Mouse (Mus musculus) layer of hippocampus, postnatal 36 days (tissue): ENCODE data around the gene Stx6. TPM values are rescaled to one million over a fixed set of nuclear protein-coding genes. Genes with fewer than 3 reads are reported as not detected.
"Not testable (repeated sequence)": the region's sequence is repeated elsewhere in the genome, so short reads cannot be mapped to it uniquely, and the experiment has no call there.

ENCODE experiments used
- DNase-seq, 2 experiments: peaks; one replicate each; pipeline ENCODE4 v3.0.0; 2022
- total RNA-seq, 2 experiments: library from RNA; stranded (reverse); gene quantifications; 2 replicates each; pipeline ENCODE4 v1.2.3; 2021

The Stx6 gene
- total RNA-seq, 2 experiments from 2014 or later: 120 to 122 TPM

DNA sequence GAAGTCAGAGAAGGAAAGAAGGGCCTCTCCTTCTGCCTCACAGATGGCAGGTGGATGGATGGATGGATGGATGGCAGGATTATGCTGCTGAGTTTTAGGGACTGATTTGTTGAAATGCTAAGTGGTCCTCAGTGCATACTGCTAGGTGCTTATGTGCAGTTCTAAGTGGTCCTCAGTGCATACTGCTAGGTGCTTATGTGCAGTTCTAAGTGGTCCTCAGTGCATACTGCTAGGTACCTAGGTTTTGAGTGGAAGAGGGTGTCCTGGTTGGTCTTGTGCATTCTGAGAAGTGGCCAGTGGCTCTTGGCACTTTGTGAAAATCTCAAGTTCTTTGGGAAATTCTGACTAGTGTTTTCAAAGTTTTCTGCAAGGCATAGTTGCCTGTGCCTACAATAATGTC, 11.4 kb downstream of the Stx6 start:
- no peak for DNase-seq

- DNase-seq: no peak
Measured at GRCm38 (mm10) chr1:155172895-155173643, 14.6 kb downstream of the Stx6 start.

DNA sequence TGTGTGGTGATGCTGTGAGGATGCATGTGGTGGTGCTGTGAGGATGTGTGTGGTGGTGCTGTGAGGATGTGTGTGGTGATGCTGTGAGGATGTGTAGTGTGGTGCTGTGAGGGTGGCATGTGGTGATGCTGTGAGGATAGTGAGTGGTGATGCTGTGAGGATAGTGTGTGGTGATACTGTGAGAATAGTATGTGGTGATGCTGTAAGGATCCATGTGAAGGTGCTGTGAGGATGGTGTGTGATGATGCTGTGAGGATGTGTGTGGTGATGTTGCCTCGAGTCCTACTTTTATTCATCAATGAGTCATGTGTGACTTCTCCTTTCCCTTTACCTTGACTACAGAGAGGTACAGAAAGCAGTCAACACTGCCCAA, 15.1 kb downstream of the Stx6 start:
- not testable (repeated sequence) for DNase-seq

GRCm38 (mm10) chr1:155174424-155174823, 15.9 kb downstream of the Stx6 start:
- no peak for DNase-seq

GRCm38 (mm10) chr1:155178192-155178924, 19.8 kb downstream of the Stx6 start:
- DNase-seq: no peak

GRCm38 (mm10) chr1:155184191-155184590, 25.7 kb downstream of the Stx6 start:
- DNase-seq: no peak

DNA sequence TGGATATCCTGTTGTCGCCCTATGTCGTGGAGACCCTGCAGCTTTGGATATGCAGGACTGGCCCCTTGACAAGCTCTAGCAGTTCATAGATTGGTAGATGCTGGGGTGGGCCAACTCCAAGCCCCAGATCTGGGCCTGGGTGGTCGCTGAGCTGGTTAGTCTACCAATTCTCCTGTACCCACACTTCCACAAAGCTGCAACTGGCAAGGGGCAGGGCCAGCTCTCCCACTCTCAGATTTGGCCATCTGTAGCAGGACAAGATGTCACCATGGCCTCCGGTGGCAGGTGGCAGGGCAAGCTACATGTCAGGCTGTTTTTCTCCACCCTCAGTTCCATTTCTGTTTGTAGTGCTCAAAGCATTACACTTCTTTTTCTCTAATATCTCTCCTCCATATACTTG, 30.1 kb downstream of the Stx6 start:
- DNase-seq: no peak

- no peak for DNase-seq
Measured at GRCm38 (mm10) chr1:155191219-155191618, 32.7 kb downstream of the Stx6 start.

GRCm38 (mm10) chr1:155191671-155192070, 33.2 kb downstream of the Stx6 start:
- no peak for DNase-seq

- DNase-seq: peak in 1 of 2 experiments; percentile 62
Measured at GRCm38 (mm10) chr1:155192805-155193368, 34.4 kb downstream of the Stx6 start.

- DNase-seq: no peak
Measured at GRCm38 (mm10) chr1:155196691-155197090, 38.2 kb downstream of the Stx6 start.

- DNase-seq: no peak
Measured at GRCm38 (mm10) chr1:155199522-155199921, 41.0 kb downstream of the Stx6 start.

GRCm38 (mm10) chr1:155200967-155201366, 42.5 kb downstream of the Stx6 start:
- peak in 1 of 2 experiments; percentile 14 for DNase-seq

GRCm38 (mm10) chr1:155201373-155201879, 42.9 kb downstream of the Stx6 start:
- DNase-seq: peak in 1 of 2 experiments; percentile 61

GRCm38 (mm10) chr1:155201914-155202313, 43.4 kb downstream of the Stx6 start:
- DNase-seq: no peak

GRCm38 (mm10) chr1:155202472-155202871, 44.0 kb downstream of the Stx6 start:
- DNase-seq: no peak

- DNase-seq: no peak
Measured at GRCm38 (mm10) chr1:155203101-155203500, 44.6 kb downstream of the Stx6 start.

DNA sequence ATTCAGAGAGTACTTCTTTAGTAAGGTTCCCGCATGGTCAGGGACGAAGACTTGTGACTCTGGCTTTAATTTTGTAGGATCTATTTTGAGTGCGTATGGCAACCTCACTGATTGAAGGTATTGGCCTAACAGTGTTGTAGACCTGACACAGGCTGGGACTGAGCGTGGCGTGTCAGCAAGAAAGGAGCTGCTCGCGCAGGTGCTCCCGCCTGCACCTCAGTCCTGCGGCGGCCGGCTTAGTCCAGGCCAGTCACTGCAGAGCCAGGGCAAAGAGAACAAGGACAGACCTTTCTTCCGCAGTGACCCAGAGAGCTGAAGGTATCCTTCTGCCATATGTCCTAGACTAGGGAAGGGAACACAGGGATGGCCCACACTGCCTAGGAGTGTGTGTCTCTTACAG, 45.4 kb downstream of the Stx6 start:
- no peak for DNase-seq

DNA sequence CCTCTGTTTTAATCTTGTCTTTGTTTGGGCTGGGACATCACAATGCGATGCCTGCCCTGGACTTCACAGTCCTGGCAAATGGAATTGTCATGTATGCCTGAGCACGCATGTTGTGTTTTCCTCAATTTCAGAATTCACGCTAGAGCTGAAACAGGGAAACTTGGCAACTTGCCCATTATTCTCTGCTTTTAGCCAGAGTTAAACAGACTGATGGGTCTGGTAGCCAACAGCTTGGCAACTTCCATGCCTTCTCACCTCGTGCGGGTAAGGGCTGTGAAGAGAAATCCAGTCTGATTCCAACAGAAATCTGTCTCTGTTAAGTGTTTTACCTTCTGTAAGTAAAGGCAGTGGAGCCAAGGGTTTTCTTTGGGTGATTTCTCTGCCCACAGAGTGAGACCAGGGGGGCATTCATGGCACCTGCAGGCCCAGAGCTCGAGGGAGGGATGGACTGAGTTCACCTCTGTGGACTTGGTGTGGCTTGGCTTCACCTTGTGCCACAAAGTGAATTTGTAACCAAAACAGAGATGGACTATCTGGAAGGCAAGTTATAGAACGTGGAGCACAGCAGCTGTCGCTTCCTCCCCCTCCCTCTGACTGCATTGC, 46.1 kb downstream of the Stx6 start:
- peak in 1 of 2 experiments; percentile 42 for DNase-seq

DNA sequence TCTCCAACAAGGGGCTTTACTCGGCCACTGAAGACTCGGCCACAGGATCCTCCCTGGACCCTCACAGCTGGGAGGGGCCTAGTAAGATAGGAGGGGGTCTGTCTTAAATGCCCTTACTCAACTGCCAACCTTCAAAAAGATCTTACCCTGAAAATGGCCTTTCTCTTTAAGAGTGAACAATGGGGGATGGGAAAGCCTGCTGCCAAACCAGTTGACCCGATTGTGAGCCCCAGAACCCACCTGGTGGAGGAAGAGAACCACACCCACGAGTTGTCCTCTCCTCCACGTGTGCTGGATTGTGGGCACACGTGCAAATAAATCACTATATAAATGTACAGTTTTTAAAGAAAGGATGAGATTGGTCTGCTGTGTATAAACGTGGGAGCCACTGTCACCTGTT, 46.8 kb downstream of the Stx6 start:
- no peak for DNase-seq

- peak in 1 of 2 experiments; percentile 10 for DNase-seq
Measured at GRCm38 (mm10) chr1:155205822-155206660, 47.5 kb downstream of the Stx6 start.

DNA sequence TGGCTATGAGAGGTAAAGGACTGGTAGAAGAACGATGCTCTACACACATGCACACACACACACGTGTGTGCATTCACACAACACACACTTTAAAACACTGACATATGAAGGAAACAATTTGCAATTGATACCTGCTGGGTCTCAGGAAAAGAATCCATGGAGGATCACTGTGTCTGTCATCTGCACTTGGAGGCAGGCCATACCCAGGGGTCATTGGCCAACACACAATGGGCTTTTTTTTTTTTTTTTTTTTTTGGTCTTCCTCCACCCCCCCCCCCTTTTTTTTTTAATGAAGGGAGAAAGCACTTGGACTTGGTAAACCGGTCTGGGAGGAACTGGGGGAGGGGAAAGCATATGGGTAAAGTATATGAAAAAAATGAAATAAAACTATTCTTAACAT, 49.3 kb downstream of the Stx6 start:
- DNase-seq: no peak
